Mouse (Mus musculus) liver, postnatal 0 days (tissue): ENCODE measurements at regions not wholly inside any gene's neighbourhood (a gene's known extent, or its start where the extent isn't known, plus 50 kb on each side); places are given as distances from the start of the nearest gene placed in this dataset.

ENCODE experiments used
- CTCF ChIP-seq: sonication (generic); IDR thresholded peaks from 2 replicates; pipeline ENCODE4 v1.5.1; 2016; ENCODE audit warnings: antibody characterized with exemption, low read depth
- EP300 ChIP-seq: IDR thresholded peaks from 2 replicates; pipeline ENCODE4 v1.6.1; 2016; ENCODE audit warnings: antibody characterized with exemption, low read depth, mild to moderate bottlenecking

DNA sequence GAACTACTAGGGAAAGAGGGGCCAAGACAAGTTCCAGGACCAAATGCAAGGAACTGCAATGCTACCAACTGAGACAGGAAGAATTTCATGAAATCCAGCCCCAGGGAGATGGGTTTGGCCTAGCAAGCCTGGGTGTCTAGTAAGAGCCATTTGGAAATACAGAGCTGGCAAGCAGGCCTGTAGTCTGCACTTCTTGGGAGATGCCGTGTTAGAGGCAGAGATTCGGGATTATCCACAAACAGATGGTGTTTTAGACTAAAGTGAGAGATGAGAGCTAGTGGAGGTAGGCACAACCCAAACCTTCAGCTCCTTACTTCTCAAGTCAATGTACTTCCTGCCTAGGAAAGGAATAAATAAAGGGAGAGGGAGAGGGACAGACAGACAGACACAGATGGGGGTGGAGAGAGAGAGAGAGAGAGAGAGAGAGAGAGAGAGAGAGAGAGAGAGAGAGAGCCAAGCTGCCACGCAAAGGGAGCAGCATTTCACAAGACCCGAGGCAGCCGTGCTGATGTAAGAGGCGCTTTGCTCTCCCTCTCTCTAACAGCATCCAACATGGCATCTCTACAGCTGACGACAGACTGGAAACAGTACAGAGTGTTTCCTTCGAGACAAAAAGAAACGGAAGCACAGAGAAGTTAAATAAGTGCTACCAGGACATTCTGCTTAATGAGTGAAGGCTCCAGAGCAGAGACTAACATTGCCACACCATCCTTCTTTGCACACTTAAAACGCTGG lies 182.9 kb downstream of the Irs2 start:
- TF ChIP-seq CTCF (no peak), EP300 (no peak)
